Mouse (Mus musculus): ENCODE measurements at regions not wholly inside any gene's neighbourhood (a gene's known extent, or its start where the extent isn't known, plus 50 kb on each side); places are given as distances from the start of the nearest gene placed in this dataset.

- peak; percentile 67 for DNase-seq
These were observed 54.0 kb downstream of the Foxi1 start for GRCm38 (mm10) chr11:34153749-34154525.

- peak; percentile 89 for DNase-seq
These were observed 51.1 kb upstream of the 4930469K13Rik start for GRCm38 (mm10) chr11:34149370-34149976.
